Mouse (Mus musculus) mouse trophoblast stem cell (cell line): ENCODE results near the gene Tgfb3.

ENCODE experiments used
- in situ Hi-C, 2 experiments: fragments of 300-500 bp; cut with MseI, MboI; formaldehyde crosslinking; loops; 2 replicates in 1 of 2; 3 replicates in 1 of 2; pipeline ENCODE4 v1.15.1; 2025

Tgfb3 gene

DNA sequence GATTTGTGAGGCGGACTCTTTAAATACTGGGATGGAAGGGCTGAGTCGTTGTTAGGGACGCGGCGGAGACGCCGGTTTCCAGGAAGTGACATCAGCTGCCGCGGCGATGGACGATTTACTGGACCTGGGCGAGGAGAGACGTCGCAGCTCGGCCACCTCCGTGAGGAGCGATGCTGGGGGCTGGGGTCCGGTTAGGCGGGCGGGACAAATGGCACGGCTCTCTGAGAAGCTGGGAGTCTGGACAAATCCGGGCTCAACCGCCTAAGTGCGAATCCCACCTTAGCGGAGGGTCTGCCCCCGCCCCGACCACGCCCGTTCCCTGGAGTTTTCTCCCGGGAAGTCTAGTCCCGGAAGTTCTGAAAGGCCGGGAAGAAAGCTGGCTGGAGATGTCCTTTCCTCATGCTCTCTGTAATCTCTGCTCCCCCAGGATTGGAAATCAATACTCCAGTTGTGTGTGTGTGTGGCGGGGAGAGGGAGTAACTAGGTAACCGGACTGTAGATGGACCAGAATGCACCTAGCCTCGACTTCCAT lies 3.7 kb upstream of the Tgfb3 start, which contains the start of gene Ift43:
TSS of gene Ift43 (plus strand) at position 61 of the 532 bp plus-strand sequence.
- in situ Hi-C loops: loop anchor here in 1 of 2 experiments (25.0 kb wide), 1 partner anchor 220 kb away; no protein-coding TSS in a partner anchor

DNA sequence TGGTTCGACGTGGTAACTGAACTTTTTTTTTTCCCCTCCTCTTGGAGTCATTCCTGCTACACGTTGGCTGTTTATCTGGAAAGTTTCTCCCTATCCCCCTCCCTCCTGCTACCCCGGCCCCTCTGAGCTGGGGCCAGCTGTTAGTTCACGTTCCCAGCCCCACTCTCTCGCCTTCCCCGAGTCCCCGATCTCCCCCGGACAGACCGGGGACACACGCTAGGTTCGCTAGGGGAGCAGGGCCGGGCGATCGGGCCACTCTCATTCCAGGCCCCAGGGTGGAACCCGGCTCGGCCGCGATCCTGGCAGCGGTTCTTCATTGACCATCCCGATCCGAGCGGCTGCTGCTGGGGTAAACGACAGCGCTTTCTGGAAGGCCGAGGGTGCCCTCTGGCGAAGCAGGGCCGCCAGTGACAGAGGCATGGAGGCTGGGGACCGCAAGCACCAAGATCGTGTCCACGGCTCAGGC lies 394 bp upstream of the Tgfb3 start:
- in situ Hi-C loops: loop anchor here (5.0 to 25.0 kb wide), 4 partner anchors 122 to 217 kb away; no protein-coding TSS in a partner anchor

DNA sequence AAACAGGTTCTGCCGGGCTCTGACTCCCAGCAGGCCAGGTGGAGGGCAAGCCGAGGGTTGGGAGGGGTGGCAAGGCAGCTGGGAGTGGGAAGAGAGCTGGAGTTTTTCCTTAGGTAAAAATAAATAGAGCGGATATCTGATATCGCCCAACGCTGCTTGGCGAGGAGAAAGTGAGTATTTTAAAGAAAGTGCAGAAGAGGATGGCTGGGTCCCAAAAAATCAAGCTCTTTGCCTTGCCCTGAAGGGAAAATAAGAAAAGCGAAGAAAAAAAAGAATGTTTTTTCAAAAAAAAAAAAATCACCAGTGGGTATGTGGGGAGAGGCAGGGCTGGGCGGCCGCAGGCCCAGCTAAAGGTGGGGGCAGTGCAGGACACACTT lies 677 bp downstream of the Tgfb3 start:
- in situ Hi-C loops: loop anchor here (5.0 to 25.0 kb wide), 4 partner anchors 121 to 216 kb away; no protein-coding TSS in a partner anchor

DNA sequence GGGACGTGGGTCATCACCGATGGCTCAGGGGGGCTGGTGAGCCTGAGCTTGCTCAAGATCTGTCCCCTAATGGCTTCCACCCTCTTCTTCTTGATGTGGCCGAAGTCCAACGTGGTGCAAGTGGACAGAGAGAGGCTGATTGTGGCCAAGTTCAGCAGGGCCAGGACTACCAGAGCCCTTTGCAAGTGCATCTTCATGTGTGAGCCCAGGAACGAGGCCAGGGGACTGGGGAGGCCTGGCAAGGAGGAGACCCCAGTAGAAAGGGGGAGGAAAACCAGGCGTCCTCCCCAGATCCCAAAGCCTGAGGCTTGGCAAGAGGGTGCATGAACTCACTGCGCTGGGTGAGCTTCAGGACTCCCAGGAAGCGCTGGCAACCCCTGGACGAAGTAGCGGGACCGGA lies 1.1 kb downstream of the Tgfb3 start:
- in situ Hi-C loops: loop anchor here (5.0 to 25.0 kb wide), 4 partner anchors 120 to 215 kb away; no protein-coding TSS in a partner anchor

DNA sequence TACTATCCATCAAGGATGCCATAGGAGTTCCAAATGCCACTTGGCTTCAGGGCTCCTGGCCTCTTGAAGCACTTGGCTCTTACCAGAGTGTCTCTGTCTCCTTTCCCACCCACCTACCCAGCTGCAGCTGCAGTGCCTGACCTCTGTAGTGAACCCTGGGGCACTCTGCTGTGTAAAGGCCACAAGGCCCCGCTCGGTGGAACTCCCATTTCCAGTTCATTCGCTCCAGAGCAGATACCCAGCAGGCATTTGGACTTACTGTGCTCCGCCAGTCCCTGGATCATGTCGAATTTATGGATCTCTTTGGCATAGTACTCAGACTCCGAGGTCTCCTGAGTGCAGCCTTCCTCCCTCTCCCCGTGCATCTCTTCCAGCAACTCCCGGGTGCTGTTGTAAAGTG lies 1.5 kb downstream of the Tgfb3 start:
- in situ Hi-C loops: loop anchor here (5.0 to 25.0 kb wide), 4 partner anchors 120 to 215 kb away; no protein-coding TSS in a partner anchor

DNA sequence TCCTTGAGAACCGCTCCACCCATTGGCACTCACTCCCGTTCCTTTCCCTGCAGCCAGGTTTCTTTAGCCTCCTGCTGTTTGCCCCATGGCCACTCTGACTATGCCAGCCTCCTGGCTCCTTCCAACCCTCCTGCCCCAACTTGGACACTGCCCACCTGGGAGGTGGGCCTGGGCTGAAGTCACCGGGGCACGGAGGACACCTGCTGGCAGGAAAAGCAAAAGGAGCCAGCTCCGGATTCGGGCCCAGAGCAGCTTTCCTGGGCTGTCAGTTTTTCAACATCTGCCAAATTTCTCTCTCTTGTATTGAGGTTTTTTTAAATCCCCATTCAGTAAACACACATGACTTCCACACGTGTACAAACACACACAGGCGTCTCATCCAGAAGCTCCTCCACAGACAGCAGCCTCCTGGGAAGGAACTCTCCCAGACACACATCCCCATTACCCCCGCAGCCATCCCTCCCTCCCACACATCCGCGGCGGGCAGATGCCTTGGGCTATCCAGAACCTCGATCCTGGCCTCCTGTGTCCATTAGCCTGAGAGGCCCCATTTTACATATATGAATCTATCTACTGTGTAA lies 2.4 kb downstream of the Tgfb3 start:
- in situ Hi-C loops: loop anchor here (5.0 to 25.0 kb wide), 4 partner anchors 119 to 214 kb away; no protein-coding TSS in a partner anchor

DNA sequence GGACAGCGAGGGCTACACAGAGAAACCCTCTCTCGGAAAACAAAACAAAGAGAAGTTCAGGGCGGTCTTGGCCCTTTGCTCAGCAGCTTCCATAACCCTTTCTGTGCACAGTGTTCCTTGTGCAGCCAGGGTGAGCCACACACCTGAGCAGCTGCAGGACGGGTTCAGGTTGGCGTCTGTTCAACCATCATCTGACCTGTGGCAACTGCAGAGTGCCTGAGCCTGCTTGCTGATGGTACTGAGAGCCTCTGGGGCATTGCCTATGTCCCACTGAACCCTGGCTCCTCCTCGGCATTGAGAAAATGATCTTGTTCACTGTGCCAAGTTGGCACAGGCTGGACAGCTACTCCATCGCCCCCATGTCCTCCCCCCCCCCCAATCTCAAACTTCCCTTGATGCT lies 3.5 kb downstream of the Tgfb3 start:
- in situ Hi-C loops: loop anchor here (5.0 to 25.0 kb wide), 4 partner anchors 118 to 213 kb away; no protein-coding TSS in a partner anchor

DNA sequence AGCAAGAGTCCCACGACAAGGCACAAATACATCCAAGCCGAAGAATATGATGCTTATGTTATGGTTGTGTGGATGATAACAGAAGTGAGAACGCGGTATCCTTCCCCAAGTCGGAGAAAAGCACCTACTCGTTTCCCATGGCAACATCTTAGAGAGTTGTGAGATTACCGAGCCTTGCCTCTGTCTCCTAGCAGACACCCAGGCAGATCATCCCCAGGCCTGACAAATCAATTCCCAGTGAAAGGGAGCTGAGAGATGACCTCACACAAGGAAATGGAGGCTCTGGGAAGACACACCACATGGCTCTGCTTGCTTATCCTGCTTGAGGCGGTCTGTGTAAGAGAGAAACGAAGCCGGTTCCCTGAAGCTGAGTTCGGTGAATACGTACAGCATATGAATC lies 4.2 kb downstream of the Tgfb3 start:
- in situ Hi-C loops: loop anchor here (5.0 to 25.0 kb wide), 4 partner anchors 117 to 212 kb away; no protein-coding TSS in a partner anchor

DNA sequence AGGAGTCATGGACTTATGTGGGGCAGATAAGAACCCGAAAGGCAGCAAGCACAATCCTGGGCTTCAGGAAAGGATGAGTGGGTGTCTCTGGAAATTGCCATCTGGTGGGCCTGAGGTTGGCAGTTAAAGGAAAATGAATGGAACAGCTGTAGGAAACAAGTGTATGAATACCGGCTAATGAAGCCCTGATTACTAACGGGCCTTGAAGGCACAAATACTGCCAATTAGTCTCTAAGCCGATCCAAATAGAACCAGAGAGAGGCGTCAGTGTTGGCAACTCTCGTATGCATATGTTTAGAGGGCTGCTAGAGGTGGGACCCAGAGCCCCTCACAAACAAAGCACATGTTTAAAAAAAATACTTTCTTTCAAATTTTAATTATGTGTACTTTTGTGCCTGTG lies 7.4 kb downstream of the Tgfb3 start:
- in situ Hi-C loops: loop anchor here (10.0 kb wide), 2 partner anchors 117 to 207 kb away; no protein-coding TSS in a partner anchor

DNA sequence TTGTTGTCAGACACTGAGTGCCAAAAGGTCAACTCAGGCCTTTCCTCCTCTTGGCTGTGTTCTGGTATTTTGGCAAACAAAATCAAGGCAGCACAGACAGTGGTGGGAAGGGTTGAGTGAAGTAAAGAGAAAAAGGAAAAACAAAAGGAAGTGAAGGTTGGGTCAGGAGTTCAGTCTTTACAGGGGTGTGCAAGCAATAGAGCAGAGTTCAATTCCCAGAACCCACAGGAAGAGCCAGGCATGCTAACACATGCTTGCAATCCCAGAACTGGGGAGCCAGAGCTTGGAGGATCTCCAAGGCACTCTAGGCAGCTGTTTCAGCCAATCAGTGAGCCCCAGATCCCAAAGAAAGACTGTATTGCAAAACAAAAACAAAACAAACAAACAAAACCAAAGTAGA lies 14.0 kb downstream of the Tgfb3 start:
- in situ Hi-C loops: no loop called here

DNA sequence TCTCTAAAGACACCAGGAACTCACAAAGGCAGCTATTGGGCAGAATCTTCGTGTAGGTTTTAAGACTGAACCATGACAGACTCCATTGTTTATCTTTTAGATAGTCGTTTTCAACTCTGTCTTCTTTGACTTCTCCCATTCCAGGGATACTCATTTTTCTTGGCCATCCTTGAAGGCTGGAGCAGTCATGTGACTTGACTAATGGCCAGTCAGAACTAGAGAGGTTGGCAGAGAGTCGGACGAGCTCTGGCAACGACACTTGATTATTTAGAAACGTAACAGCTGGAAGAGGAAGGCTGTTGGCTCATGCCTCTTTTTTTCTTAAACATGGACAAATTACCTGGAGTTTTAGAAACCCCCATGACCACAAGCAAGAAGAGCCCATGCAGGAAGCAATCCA lies 19.5 kb downstream of the Tgfb3 start:
- in situ Hi-C loops: no loop called here

DNA sequence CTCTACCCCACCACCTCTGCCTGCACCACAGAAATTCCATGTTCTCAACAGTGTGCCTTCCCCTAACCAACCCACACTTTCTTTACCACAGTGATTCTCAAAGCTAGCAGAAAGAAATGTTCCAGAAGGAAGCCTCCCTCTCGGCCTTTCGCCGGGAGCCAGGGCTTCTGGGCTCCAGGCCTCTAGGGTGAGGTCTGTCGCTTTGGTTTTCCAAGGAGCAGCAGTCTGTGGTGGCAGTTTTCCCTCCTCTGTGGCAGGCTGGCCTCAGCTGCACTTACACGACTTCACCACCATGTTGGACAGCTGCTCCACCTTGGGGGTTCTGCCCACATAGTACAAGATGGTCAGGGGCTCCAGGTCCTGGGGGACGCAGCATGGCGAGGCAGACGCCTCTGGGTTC lies 21.3 kb downstream of the Tgfb3 start:
- in situ Hi-C loops: no loop called here

DNA sequence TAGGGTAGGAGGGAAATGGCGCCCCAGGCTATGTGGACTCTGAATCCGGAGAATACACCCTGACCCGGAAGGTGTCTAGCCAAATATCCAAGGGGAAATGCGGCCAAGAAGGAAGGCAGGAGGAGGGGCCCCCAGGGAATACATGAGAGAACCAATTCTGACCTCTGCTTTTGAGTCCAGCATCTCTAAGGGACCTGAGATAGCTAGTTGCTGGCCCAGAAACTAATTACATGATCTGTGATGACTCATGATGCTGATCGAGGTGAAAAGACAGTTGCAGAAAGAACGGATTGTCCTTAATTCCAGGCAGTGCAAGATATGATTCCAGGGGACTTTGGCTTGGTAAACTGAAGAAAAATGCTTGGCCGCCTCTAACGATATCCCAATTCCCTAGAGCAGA lies 21.9 kb downstream of the Tgfb3 start:
- in situ Hi-C loops: no loop called here

DNA sequence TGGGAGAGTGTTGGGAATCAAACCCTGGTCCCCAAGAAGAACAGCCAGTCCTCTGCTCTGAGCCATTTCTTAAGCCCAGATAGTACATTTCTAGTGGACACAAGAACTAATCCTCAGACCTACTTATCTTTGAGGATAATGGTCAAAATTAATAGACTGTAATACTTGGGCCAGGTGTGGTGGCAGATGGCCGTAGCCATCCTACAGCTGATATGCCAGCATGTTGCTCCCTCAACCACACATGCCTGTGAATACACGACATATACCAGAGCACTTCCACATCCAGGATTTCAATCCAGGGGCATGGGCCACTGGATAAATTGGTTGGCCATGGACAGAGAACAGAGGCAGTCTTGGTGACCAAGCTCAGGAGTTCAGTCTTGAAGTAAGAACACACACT lies 23.5 kb downstream of the Tgfb3 start:
- in situ Hi-C loops: no loop called here

DNA sequence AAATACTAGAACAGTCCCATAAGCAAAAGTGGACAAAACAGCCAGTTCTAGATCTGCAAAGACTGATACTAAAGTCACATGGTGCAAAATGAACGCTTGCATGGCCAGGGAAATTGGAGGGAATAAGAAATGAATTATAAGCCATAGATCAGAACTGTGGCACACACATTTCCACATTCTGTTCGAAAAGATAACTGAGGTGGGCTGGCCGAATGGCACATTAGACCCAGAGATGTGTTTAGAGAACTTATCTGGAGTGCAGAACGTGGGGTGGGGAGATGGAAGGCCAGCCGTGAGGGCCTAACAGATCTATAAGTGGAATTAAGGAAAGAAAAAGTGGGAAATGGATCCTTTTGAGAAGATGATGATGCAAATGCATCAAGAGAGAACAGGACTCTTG lies 27.4 kb downstream of the Tgfb3 start:
- in situ Hi-C loops: no loop called here

DNA sequence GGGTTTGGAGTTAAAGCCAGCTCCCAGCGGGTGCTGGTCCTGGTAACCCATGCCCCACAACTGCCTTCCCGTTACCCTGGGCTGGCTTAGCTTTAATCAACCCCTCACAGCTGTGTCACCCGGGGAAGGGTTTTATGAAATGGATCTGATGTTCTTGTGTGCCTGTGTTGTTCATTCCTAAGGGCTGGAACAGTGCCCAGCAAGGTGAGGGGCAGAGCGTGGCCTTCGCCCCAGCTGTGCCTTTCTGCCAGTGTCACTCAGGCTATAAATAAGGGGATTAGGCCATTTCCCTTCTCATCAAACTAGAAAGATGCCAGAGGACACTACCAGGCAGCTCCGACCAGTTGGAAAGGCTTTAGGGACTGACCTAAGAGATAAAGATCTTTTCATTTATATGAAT lies 29.0 kb downstream of the Tgfb3 start:
- in situ Hi-C loops: no loop called here

DNA sequence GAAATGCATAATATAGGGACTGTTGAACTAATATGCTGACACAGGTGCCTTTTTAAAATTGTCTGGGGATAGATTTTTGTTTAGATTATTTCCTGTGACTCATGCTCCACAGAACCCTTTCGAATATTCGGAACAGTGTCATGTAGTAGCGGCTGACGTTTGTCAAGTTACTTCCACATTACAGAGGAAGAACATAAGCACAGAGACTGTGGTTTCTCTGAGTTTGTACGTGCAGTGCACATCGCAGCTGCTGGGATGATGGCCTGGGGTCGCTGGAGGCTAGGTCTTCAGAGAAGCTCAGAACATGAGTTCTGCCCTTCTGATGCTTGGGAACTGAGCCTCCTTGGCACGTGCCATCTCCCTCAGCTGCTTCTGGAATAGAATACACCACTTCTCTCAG lies 31.5 kb downstream of the Tgfb3 start:
- in situ Hi-C loops: no loop called here

DNA sequence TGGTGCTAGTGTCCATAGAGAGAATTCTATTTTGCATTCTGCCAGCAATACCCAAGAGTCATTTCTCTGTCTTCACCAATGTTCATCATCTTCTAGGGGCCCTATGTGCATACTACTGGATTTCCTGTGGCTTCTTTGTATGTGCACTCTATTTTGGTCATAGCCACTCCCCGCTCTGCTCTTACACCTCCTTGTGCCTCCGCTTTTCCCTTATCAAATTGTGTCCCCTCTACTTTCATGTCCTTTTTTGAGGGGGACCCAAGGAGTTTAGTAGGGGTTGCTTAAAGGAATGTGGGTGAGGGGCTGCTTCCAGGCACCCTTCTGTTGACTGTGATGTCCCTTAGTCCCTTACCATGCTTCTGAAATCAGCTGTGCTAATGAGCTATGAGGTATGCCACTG lies 32.1 kb downstream of the Tgfb3 start:
- in situ Hi-C loops: no loop called here

DNA sequence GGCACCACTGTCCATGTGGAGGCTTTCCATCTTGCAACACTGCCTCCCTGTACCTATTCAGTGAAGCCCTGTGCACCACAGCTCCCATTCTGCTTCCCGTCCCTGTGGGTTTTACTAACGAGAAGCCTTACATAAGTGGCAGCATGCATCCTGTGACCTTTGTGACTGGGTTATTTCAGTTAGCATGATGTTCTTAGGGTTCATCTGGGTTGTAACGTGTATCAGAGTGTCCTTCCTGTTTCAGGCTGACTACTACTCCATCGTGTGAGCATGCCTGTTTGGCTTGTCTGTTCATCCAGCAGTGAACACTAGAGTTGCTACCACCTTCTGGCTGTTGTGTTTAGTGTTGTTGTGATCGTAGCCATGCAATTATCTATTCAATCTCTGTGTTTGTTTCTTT lies 32.7 kb downstream of the Tgfb3 start:
- in situ Hi-C loops: no loop called here

DNA sequence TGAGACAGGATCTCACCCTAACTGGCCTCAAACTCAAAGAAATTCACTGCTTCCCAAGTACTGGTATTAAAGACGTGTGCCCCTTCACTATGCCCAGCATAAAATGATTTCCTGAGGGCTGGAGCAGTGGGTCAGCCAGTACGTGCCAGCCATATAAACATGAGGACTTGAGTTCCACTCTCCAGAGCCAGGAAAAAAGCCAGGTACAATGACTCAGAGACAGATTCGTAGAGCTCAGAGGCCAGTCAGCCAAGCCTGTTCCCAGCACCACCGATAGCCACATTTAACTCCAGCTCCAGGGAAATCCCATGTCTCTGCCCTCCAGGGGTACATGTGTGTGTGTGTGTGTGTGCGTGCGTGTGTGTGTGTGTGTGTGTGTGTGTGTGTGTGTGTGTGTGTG lies 39.1 kb downstream of the Tgfb3 start:
- in situ Hi-C loops: no loop called here

DNA sequence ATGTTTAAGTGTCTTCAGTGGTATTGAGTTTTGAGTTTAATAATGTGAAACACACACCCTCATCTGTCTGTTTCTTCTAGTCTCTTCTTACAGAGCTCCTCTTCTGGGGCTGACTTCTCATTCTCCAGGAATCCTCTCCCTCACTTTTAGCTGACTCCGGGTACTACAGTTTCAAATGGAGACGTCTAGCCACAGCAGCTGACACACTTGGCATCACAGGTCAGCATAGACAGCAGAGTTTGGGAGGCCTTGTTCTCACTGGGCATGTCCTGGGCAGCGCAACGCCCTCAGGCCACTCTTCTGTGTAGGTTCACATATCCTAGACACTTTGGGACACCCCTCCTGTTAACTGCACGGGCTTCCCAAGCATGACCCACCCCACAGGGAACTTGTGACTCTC lies 39.8 kb downstream of the Tgfb3 start:
- in situ Hi-C loops: no loop called here

DNA sequence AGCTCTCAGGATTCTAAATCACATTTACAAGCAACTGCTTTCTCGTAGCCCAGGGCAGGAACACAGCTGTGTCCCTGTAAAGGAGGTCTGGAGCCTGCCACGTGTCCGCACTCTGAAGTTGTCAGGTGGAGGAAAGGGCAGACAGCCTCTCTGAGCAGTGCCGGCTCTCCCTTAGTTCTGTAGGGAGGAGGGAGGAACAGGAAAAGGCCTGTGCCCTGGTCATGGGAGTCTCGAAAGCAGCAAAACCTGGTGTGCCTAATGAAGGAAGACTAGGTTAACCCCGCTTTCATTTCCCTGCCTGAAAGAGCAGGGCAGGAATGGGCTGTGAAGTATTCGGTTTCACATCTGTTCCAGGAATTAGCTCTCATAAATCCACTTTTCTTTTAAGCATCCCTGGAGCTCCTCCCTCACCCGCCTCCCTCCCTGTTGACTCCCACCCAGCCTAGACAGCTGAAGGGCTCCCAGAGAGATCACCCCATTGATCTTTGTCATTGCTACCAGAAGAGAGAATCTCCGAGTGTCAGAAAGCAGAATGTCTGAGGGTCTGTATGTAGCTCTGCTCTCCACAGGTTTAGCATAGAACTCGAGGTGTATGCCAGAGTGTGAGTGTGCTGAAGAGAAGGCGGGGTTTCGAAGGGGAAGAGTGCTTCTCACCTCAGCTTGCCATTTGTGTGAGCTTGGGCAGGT lies 41.5 kb downstream of the Tgfb3 start:
- in situ Hi-C loops: no loop called here
